In genomic region chr15:91338350-91338749, GRCm38 (mm10) we compare ENCODE assay signal across 17 mouse cellular contexts.
DNase-seq lines count a peak whose midpoint lies in the region; ATAC-seq and TF ChIP-seq lines count a peak whose summit lies in the region.
"Had no signal": no experiment of that assay in that cellular context is flagged by ENCODE, and none has a peak within 500 bp of the region (broad histone marks: within the 10 kb centered on the region; RNA-seq: fewer than 3 reads in every experiment).

No protein-coding gene starts in this region.

- peak; percentile 57 for TF ChIP-seq CTCF in midbrain, postnatal 0 days (IDR thresholded peaks at IDR 0.05)

- ATAC-seq in kidney, embryonic 14.5 days (ENCODE audit: low FRiP score, low TSS enrichment) = no peak
- no peak for ATAC-seq in midbrain, postnatal 0 days (ENCODE audit: low FRiP score)
- no peak for ATAC-seq in megakaryocyte progenitor cell, adult 5-6 weeks (replicated peaks; ENCODE audit: poor library complexity)
- ATAC-seq: forebrain, embryonic 14.5 days had no signal

- H3K4me1 ChIP-seq in kidney, embryonic 14.5 days (ENCODE audit: control insufficient read depth, insufficient read depth, low read length) = no peaks in the 10 kb centered on the region
- no peaks in the 10 kb centered on the region for H3K4me1 ChIP-seq in midbrain, postnatal 0 days (ENCODE audit: insufficient read depth, low read length)
- no peaks in the 10 kb centered on the region for H3K4me1 ChIP-seq in midbrain, embryonic 10.5 days
- H3K4me1 ChIP-seq: embryonic facial prominence, embryonic 15.5 days; hindbrain, embryonic 12.5 days; limb, embryonic 10.5 days had no signal

- H3K4me3 ChIP-seq in kidney, embryonic 14.5 days (ENCODE audit: low read length) = no peak overlapping the region
- H3K4me3 ChIP-seq in midbrain, postnatal 0 days (ENCODE audit: low read depth, low read length) = no peak overlapping the region
- H3K4me3 ChIP-seq in midbrain, embryonic 10.5 days = no peak overlapping the region
- H3K4me3 ChIP-seq: embryonic facial prominence, embryonic 15.5 days; hindbrain, embryonic 12.5 days; limb, embryonic 10.5 days; myocyte had no signal

- H3K4me2 ChIP-seq in kidney, embryonic 14.5 days (replicated peaks; ENCODE audit: low read depth, low read length) = no peak overlapping the region
- no peak overlapping the region for H3K4me2 ChIP-seq in midbrain, postnatal 0 days (ENCODE audit: low read depth, low read length, poor library complexity, severe bottlenecking)
- H3K4me2 ChIP-seq: embryonic facial prominence, embryonic 15.5 days; hindbrain, embryonic 12.5 days had no signal

- no peaks in the 10 kb centered on the region for H3K27me3 ChIP-seq in kidney, embryonic 14.5 days (ENCODE audit: control insufficient read depth, insufficient read depth, low read length)
- H3K27me3 ChIP-seq in midbrain, postnatal 0 days (ENCODE audit: insufficient read depth, low read length) = no peaks in the 10 kb centered on the region
- H3K27me3 ChIP-seq in midbrain, embryonic 10.5 days (ENCODE audit: low read depth, poor library complexity, severe bottlenecking) = no peaks in the 10 kb centered on the region
- H3K27me3 ChIP-seq: embryonic facial prominence, embryonic 15.5 days; hindbrain, embryonic 12.5 days had no signal

- no peaks in the 10 kb centered on the region for H3K36me3 ChIP-seq in kidney, embryonic 14.5 days (ENCODE audit: control insufficient read depth, insufficient read depth, low read length)
- H3K36me3 ChIP-seq in midbrain, postnatal 0 days (ENCODE audit: insufficient read depth, low read length) = no peaks in the 10 kb centered on the region
- H3K36me3 ChIP-seq in midbrain, embryonic 10.5 days = no peaks in the 10 kb centered on the region
- H3K36me3 ChIP-seq: embryonic facial prominence, embryonic 15.5 days; hindbrain, embryonic 12.5 days; limb, embryonic 10.5 days had no signal

- peak; percentile 15 for DNase-seq in embryo, embryonic 10.5 days (ENCODE audit: low spot score)
- DNase-seq in embryo, embryonic 9.5 days (ENCODE audit: extremely low spot score) = no peak
- peak; percentile 14 for DNase-seq in kidney, postnatal 10 days
- DNase-seq in midbrain, postnatal 0 days (ENCODE audit: low spot score) = peak; percentile 28
- no peak for DNase-seq in midbrain, embryonic 10.5 days (ENCODE audit: low spot score)
- DNase-seq in cerebellum, postnatal 36 days = no peak
- DNase-seq: adrenal gland, adult 2 months; gastrocnemius, postnatal 10 days; kidney, adult 8-10 months; lung, adult 2 months had no signal

- WGBS in kidney, embryonic 14.5 days = 86% methylated on average over 1 of the region's 1 CpGs
- WGBS in midbrain, postnatal 0 days = 75% methylated on average over 1 of the region's 1 CpGs
- 94% methylated on average over 1 of the region's 1 CpGs for WGBS in midbrain, embryonic 10.5 days

- no peaks in the 10 kb centered on the region for H3K9me3 ChIP-seq in kidney, embryonic 14.5 days (ENCODE audit: control insufficient read depth, low read length)
- no peaks in the 10 kb centered on the region for H3K9me3 ChIP-seq in midbrain, postnatal 0 days (ENCODE audit: low read length)
- H3K9me3 ChIP-seq in midbrain, embryonic 10.5 days (replicated peaks) = no peaks in the 10 kb centered on the region
- H3K9me3 ChIP-seq: embryonic facial prominence, embryonic 15.5 days; hindbrain, embryonic 12.5 days; limb, embryonic 10.5 days had no signal

- no peak overlapping the region for H3K9ac ChIP-seq in kidney, embryonic 14.5 days (ENCODE audit: low read depth, low read length)
- H3K9ac ChIP-seq in midbrain, postnatal 0 days (replicated peaks; ENCODE audit: low read length, poor library complexity, severe bottlenecking) = no peak overlapping the region
- H3K9ac ChIP-seq: embryonic facial prominence, embryonic 15.5 days; hindbrain, embryonic 12.5 days had no signal

- no peak overlapping the region for H3K27ac ChIP-seq in kidney, embryonic 14.5 days (ENCODE audit: low read depth, low read length)
- H3K27ac ChIP-seq in midbrain, postnatal 0 days (ENCODE audit: low read depth, low read length) = no peak overlapping the region
- H3K27ac ChIP-seq in midbrain, embryonic 10.5 days (replicated peaks) = no peak overlapping the region
- H3K27ac ChIP-seq: embryonic facial prominence, embryonic 15.5 days; hindbrain, embryonic 12.5 days; limb, embryonic 10.5 days had no signal

Comparison
In these comparisons a context has a peak if more than half of its experiments do, and no peak if none do; other contexts are left out.
1. DNase-seq: peak in embryo, embryonic 10.5 days (single experiment), kidney, postnatal 10 days (single experiment) and midbrain, postnatal 0 days (single experiment); none in embryo, embryonic 9.5 days (single experiment), midbrain, embryonic 10.5 days (single experiment) and cerebellum, postnatal 36 days (0 of 2).